Mouse (Mus musculus): ENCODE results near the gene Arid1b. TPM values are rescaled to one million over a fixed set of nuclear protein-coding genes. Genes with fewer than 3 reads are reported as not detected.

Gene Arid1b
- total RNA-seq, 1 experiment: 9.2 TPM

DNA sequence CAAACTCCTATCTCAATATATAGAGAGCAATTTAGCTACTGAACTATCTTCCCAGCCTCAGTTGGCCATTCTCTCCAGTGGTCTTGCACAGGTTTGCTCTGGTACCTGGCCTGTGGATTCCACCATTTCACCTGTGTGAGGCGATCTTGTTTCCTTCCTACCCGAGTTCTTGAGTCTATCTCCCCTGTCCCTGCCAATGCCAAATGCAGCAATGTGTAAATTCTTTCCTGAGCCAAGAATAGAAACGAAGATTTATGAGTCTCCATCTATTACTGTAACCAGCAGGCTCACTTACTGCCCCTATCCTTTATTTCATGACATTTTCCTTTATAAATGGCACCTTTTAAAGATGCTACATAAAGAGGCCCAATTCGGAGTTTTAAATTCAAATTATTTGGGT lies 376.9 kb downstream of the Arid1b start:
- no peaks in the 10 kb centered on the region for H3K36me3 ChIP-seq (ENCODE audit: control insufficient read depth, insufficient read depth, low read length, poor library complexity, severe bottlenecking)
- H3K9me3 ChIP-seq (ENCODE audit: control insufficient read depth, insufficient read depth, low read depth, low read length): no peaks in the 10 kb centered on the region
- no peak for DNase-seq (ENCODE audit: low read depth, low spot score)
- TF ChIP-seq ZC3H11A (IDR thresholded peaks at IDR 0.05; ENCODE audit: borderline replicate concordance, low read depth, low read length): no peak
- in situ Hi-C loops (cut with MboI; ENCODE audit: low sequenced_read_pairs in 2 of 2, unreplicated experiment in 2 of 2): no loop called here
- no peak overlapping the region for H3K4me3 ChIP-seq (ENCODE audit: insufficient read depth in 1 of 2, low read depth in 1 of 2, low read length in 2 of 2, poor library complexity in 1 of 2, severe bottlenecking in 1 of 2)
- no peak overlapping the region for H3K9ac ChIP-seq (ENCODE audit: insufficient read depth, low read depth, low read length, poor library complexity, severe bottlenecking)
- peaks cover 0 to 1% of the 10 kb centered on the region in 2 experiments; a peak in 1 of 4 replicates for H3K4me1 ChIP-seq (ENCODE audit: control insufficient read depth in 2 of 2, insufficient read depth in 2 of 2, low read length in 2 of 2, poor library complexity in 1 of 2)
- no peak overlapping the region for H3K27ac ChIP-seq (ENCODE audit: insufficient read depth, low read depth, low read length, poor library complexity, severe bottlenecking)

DNA sequence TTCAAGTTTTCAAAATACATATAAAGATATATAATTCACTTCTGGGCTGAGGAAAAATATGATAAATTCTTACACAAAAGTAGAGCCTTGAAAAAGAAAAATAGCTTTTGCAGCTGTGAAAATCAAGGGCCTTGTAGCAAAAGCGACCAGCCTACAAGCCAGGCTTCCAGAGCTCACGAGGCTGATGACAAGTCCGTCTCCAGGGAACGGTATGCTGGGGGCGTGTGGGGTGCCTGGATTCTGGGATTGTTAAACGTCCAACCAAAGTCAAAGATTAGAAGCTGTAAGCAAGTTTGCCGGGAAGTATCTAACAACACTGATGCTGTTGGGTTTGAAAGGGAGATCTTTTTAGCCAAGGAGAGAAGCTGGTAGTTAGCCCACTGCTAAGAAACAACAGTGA lies 377.4 kb downstream of the Arid1b start:
- H3K27ac ChIP-seq (ENCODE audit: insufficient read depth, low read depth, low read length, poor library complexity, severe bottlenecking): no peak overlapping the region
- H3K9me3 ChIP-seq (ENCODE audit: control insufficient read depth, insufficient read depth, low read depth, low read length): no peaks in the 10 kb centered on the region
- no peak overlapping the region for H3K9ac ChIP-seq (ENCODE audit: insufficient read depth, low read depth, low read length, poor library complexity, severe bottlenecking)
- no peak overlapping the region for H3K4me3 ChIP-seq (ENCODE audit: insufficient read depth in 1 of 2, low read depth in 1 of 2, low read length in 2 of 2, poor library complexity in 1 of 2, severe bottlenecking in 1 of 2)
- in situ Hi-C loops (cut with MboI; ENCODE audit: low sequenced_read_pairs in 2 of 2, unreplicated experiment in 2 of 2): no loop called here
- TF ChIP-seq ZC3H11A (IDR thresholded peaks at IDR 0.05; ENCODE audit: borderline replicate concordance, low read depth, low read length) (no peak), CHD2 (IDR thresholded peaks at IDR 0.05; ENCODE audit: low read depth, low read length) (no peak), MAFK (IDR thresholded peaks at IDR 0.05; ENCODE audit: insufficient read depth, low read depth, low read length) (no peak), HCFC1 (IDR thresholded peaks at IDR 0.05; ENCODE audit: borderline replicate concordance, insufficient read depth, low read length) (no peak), ZNF384 (IDR thresholded peaks at IDR 0.05; ENCODE audit: low read depth, low read length) (no peak)
- no peak for DNase-seq (ENCODE audit: low read depth, low spot score)
- no peaks in the 10 kb centered on the region for H3K36me3 ChIP-seq (ENCODE audit: control insufficient read depth, insufficient read depth, low read length, poor library complexity, severe bottlenecking)
- no peaks in the 10 kb centered on the region for H3K4me1 ChIP-seq (ENCODE audit: control insufficient read depth in 2 of 2, insufficient read depth in 2 of 2, low read length in 2 of 2, poor library complexity in 1 of 2)

- H3K9me3 ChIP-seq (ENCODE audit: control insufficient read depth, insufficient read depth, low read depth, low read length): no peaks in the 10 kb centered on the region
- in situ Hi-C loops (cut with MboI; ENCODE audit: low sequenced_read_pairs in 2 of 2, unreplicated experiment in 2 of 2): no loop called here
- H3K4me3 ChIP-seq (ENCODE audit: insufficient read depth in 1 of 2, low read depth in 1 of 2, low read length in 2 of 2, poor library complexity in 1 of 2, severe bottlenecking in 1 of 2): no peak overlapping the region
- TF ChIP-seq ZC3H11A (IDR thresholded peaks at IDR 0.05; ENCODE audit: borderline replicate concordance, low read depth, low read length) (no peak), CHD2 (IDR thresholded peaks at IDR 0.05; ENCODE audit: low read depth, low read length) (no peak), MAFK (IDR thresholded peaks at IDR 0.05; ENCODE audit: insufficient read depth, low read depth, low read length) (no peak)
- no peaks in the 10 kb centered on the region for H3K36me3 ChIP-seq (ENCODE audit: control insufficient read depth, insufficient read depth, low read length, poor library complexity, severe bottlenecking)
- H3K9ac ChIP-seq (ENCODE audit: insufficient read depth, low read depth, low read length, poor library complexity, severe bottlenecking): no peak overlapping the region
- no peak for DNase-seq (ENCODE audit: low read depth, low spot score)
- peaks cover 0 to 5% of the 10 kb centered on the region in 2 experiments; a peak in 2 of 4 replicates for H3K4me1 ChIP-seq (ENCODE audit: control insufficient read depth in 2 of 2, insufficient read depth in 2 of 2, low read length in 2 of 2, poor library complexity in 1 of 2)
- H3K27ac ChIP-seq (ENCODE audit: insufficient read depth, low read depth, low read length, poor library complexity, severe bottlenecking): no peak overlapping the region
Measured at GRCm38 (mm10) chr17:5372951-5373350, 378.8 kb downstream of the Arid1b start.

DNA sequence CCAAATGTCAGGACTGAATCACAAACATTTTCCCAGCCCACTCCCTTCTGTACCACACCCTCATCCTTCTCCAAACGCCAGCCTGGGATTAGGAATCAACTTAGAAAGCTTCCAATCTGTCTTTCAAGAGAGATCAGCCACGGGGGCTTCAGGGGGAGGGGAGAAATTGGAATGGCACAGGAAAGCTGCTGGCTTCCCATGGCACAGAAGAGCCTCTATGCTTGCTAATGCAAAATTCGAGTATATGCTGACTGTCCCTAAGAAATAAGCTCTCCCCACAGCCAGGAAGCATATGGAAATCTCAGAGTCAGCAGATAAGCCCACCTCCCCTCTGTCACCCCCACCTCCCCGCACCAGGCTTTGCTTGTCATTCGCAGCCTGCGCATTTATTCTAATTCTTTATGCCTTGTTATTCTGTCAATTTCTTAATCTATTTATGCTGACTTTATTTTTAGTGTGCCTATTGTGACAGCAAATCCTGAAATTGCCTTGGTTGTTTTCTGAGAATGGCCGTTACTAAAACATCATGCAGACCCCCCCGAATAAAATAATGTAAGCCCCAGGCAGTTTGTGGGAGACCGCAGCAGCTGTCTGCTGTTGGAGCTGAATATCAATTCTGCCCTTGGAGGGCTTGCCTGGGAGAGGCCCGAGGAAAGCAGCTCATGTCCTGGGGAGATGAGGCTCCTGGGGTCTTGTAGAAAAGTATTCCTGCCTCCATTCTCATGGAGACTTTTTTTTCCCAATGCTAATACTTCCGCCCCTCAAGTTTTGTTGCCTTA lies 383.2 kb downstream of the Arid1b start:
- Histone ChIP-seq H3K4me1 (ENCODE audit: control insufficient read depth in 2 of 2, insufficient read depth in 2 of 2, low read length in 2 of 2, poor library complexity in 1 of 2) (peaks cover 0 to 7% of the 10 kb centered on the region in 2 experiments; a peak in 2 of 4 replicates), H3K9me3 (ENCODE audit: control insufficient read depth, insufficient read depth, low read depth, low read length) (no peaks in the 10 kb centered on the region), H3K27ac (ENCODE audit: insufficient read depth, low read depth, low read length, poor library complexity, severe bottlenecking) (no peak overlapping the region), H3K9ac (ENCODE audit: insufficient read depth, low read depth, low read length, poor library complexity, severe bottlenecking) (no peak overlapping the region), H3K4me3 (ENCODE audit: insufficient read depth in 1 of 2, low read depth in 1 of 2, low read length in 2 of 2, poor library complexity in 1 of 2, severe bottlenecking in 1 of 2) (no peak overlapping the region), H3K36me3 (ENCODE audit: control insufficient read depth, insufficient read depth, low read length, poor library complexity, severe bottlenecking) (no peaks in the 10 kb centered on the region)
- no peak for DNase-seq (ENCODE audit: low read depth, low spot score)
- TF ChIP-seq ZC3H11A (IDR thresholded peaks at IDR 0.05; ENCODE audit: borderline replicate concordance, low read depth, low read length) (no peak), ZNF384 (IDR thresholded peaks at IDR 0.05; ENCODE audit: low read depth, low read length) (no peak), CHD2 (IDR thresholded peaks at IDR 0.05; ENCODE audit: low read depth, low read length) (no peak), HCFC1 (IDR thresholded peaks at IDR 0.05; ENCODE audit: borderline replicate concordance, insufficient read depth, low read length) (no peak), MAFK (IDR thresholded peaks at IDR 0.05; ENCODE audit: insufficient read depth, low read depth, low read length) (no peak)
- in situ Hi-C loops (cut with MboI; ENCODE audit: low sequenced_read_pairs in 2 of 2, unreplicated experiment in 2 of 2): no loop called here

- no peaks in the 10 kb centered on the region for H3K36me3 ChIP-seq (ENCODE audit: control insufficient read depth, insufficient read depth, low read length, poor library complexity, severe bottlenecking)
- TF ChIP-seq CHD2 (IDR thresholded peaks at IDR 0.05; ENCODE audit: low read depth, low read length) (no peak), MAFK (IDR thresholded peaks at IDR 0.05; ENCODE audit: insufficient read depth, low read depth, low read length) (no peak), ZC3H11A (IDR thresholded peaks at IDR 0.05; ENCODE audit: borderline replicate concordance, low read depth, low read length) (no peak), HCFC1 (IDR thresholded peaks at IDR 0.05; ENCODE audit: borderline replicate concordance, insufficient read depth, low read length) (no peak), ZNF384 (IDR thresholded peaks at IDR 0.05; ENCODE audit: low read depth, low read length) (no peak)
- peak; percentile 28 for DNase-seq (ENCODE audit: low read depth, low spot score)
- H3K4me1 ChIP-seq (ENCODE audit: control insufficient read depth in 2 of 2, insufficient read depth in 2 of 2, low read length in 2 of 2, poor library complexity in 1 of 2): peaks cover 0 to 7% of the 10 kb centered on the region in 2 experiments; a peak in 2 of 4 replicates
- in situ Hi-C loops (cut with MboI; ENCODE audit: low sequenced_read_pairs in 2 of 2, unreplicated experiment in 2 of 2): no loop called here
- no peak overlapping the region for H3K27ac ChIP-seq (ENCODE audit: insufficient read depth, low read depth, low read length, poor library complexity, severe bottlenecking)
- no peak overlapping the region for H3K9ac ChIP-seq (ENCODE audit: insufficient read depth, low read depth, low read length, poor library complexity, severe bottlenecking)
- no peak overlapping the region for H3K4me3 ChIP-seq (ENCODE audit: insufficient read depth in 1 of 2, low read depth in 1 of 2, low read length in 2 of 2, poor library complexity in 1 of 2, severe bottlenecking in 1 of 2)
- H3K9me3 ChIP-seq (ENCODE audit: control insufficient read depth, insufficient read depth, low read depth, low read length): no peaks in the 10 kb centered on the region
Measured at GRCm38 (mm10) chr17:5377930-5378310, 383.8 kb downstream of the Arid1b start.

Measured in ES-E14 (cell line).